Comparison of ENCODE assay signal across 14 mouse cellular contexts in the genomic region with DNA sequence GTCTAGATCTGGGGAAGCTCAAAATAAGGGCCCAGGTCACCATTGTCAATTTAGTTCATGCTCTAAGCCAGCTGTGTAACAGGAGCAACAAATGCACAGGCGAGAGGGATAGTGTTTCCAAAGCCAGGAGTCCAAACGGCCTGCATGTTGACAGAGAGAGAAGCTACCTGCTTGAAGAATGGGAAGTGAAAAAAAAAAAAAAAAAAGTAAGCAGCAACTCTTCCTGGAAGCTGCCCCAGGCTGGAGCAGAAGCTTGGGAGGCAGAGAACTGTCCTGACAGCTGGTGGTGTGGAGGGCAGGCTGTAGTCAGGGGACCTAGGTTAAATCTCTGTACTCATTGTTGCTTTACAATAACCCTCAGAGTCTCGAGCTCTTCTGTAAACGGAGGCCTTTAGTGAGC.
"Had no signal": no experiment of that assay in that cellular context is flagged by ENCODE, and none has a peak within 500 bp of the region (broad histone marks: within the 10 kb centered on the region; RNA-seq: fewer than 3 reads in every experiment).

No protein-coding gene starts in this region.

- H3K9me3 ChIP-seq: kidney, embryonic 15.5 days; limb, embryonic 12.5 days; limb, embryonic 15.5 days; liver, embryonic 15.5 days had no signal

- H3K36me3 ChIP-seq: kidney, embryonic 15.5 days; limb, embryonic 12.5 days; limb, embryonic 15.5 days; liver, embryonic 15.5 days had no signal

- H3K4me3 ChIP-seq: kidney, embryonic 15.5 days; limb, embryonic 12.5 days; limb, embryonic 15.5 days; liver, embryonic 15.5 days had no signal

- DNase-seq: kidney, adult 2 months; kidney, postnatal 14 days; kidney, postnatal 4 days; left cerebral cortex, postnatal 4 days; lung, adult 2 months; lung, postnatal 14 days; lung, postnatal 4 days; midbrain, embryonic 14.5 days; thymus, adult 18-20 months had no signal

- H3K4me2 ChIP-seq: kidney, embryonic 15.5 days; limb, embryonic 12.5 days; limb, embryonic 15.5 days; liver, embryonic 15.5 days; midbrain, embryonic 11.5 days had no signal

- H3K27ac ChIP-seq: kidney, embryonic 15.5 days; limb, embryonic 12.5 days; limb, embryonic 15.5 days; liver, embryonic 15.5 days had no signal

- H3K27me3 ChIP-seq: kidney, embryonic 15.5 days; limb, embryonic 12.5 days; limb, embryonic 15.5 days; liver, embryonic 15.5 days had no signal

- H3K9ac ChIP-seq: kidney, embryonic 15.5 days; limb, embryonic 12.5 days; limb, embryonic 15.5 days; liver, embryonic 15.5 days had no signal
